Mouse (Mus musculus) lung, postnatal 0 days (tissue): ENCODE measurements around the gene Rxfp4.

Experiments used
- CTCF ChIP-seq: IDR thresholded peaks from 2 replicates; pipeline ENCODE4 v1.5.1; 2016; ENCODE audit warnings: antibody characterized with exemption, mild to moderate bottlenecking
- EP300 ChIP-seq: IDR thresholded peaks from 2 replicates; pipeline ENCODE4 v1.6.1; 2016; ENCODE audit warnings: antibody characterized with exemption, mild to moderate bottlenecking, control low read depth

- TF ChIP-seq CTCF = no peak
- no peak for TF ChIP-seq EP300
Observed at GRCm38 (mm10) chr3:88622941-88623345, 30.0 kb downstream of the Rxfp4 start.
